Mouse (Mus musculus) liver, embryonic 15.5 days (tissue): Measurements from ENCODE around the gene Xpc. TPM values are rescaled to one million over a fixed set of nuclear protein-coding genes. Genes with fewer than 3 reads are reported as not detected.

Source experiments
- ATAC-seq: fragments of 200-750 bp; cut with Nextera tagmentation; 2 replicates; pipeline ENCODE4 v1.8.0; 2017; ENCODE audit warnings: moderate number of reproducible peaks, mild to moderate bottlenecking, moderate library complexity; ENCODE audit not compliant: insufficient read depth
- H3K27ac ChIP-seq: fragments of 300-500 bp; sonication (generic); replicated peaks from 2 replicates; pipeline ENCODE4 v1.5.1; 2015; ENCODE audit warnings: mild to moderate bottlenecking, inconsistent platforms
- H3K27me3 ChIP-seq: fragments of 300-500 bp; sonication (generic); 2 replicates; pipeline ENCODE4 v1.6.1; 2015; ENCODE audit warnings: mild to moderate bottlenecking, inconsistent platforms
- H3K36me3 ChIP-seq: fragments of 300-500 bp; sonication (generic); replicated peaks from 2 replicates; pipeline ENCODE4 v1.6.1; 2015; ENCODE audit warnings: moderate library complexity, mild to moderate bottlenecking, inconsistent platforms
- H3K4me1 ChIP-seq: fragments of 300-500 bp; sonication (generic); replicated peaks from 2 replicates; pipeline ENCODE4 v1.6.1; 2015; ENCODE audit warnings: inconsistent platforms
- H3K4me2 ChIP-seq: fragments of 300-500 bp; sonication (generic); 2 replicates; pipeline ENCODE4 v1.6.1; 2015; ENCODE audit warnings: moderate library complexity, mild to moderate bottlenecking, inconsistent platforms
- H3K4me3 ChIP-seq: fragments of 300-500 bp; sonication (generic); replicated peaks from 2 replicates; pipeline ENCODE4 v1.5.1; 2015; ENCODE audit warnings: mild to moderate bottlenecking, inconsistent platforms
- H3K9ac ChIP-seq: fragments of 300-500 bp; sonication (generic); 2 replicates; pipeline ENCODE4 v1.6.1; 2015; ENCODE audit warnings: moderate library complexity, mild to moderate bottlenecking, inconsistent platforms
- H3K9me3 ChIP-seq: fragments of 300-500 bp; sonication (generic); replicated peaks from 2 replicates; pipeline ENCODE4 v1.6.1; 2016; ENCODE audit warnings: inconsistent platforms
- WGBS: fragments of 180-500 bp; shearing (Covaris S2); methylation state at CpG from one replicate; pipeline ENCODE4 v1.1.7; 2015; ENCODE audit warnings: mixed read lengths; ENCODE audit not compliant: insufficient replicate concordance; 5-methylcytosine and 5-hydroxymethylcytosine counted together
- polyA plus RNA-seq: library from polyadenylated mRNA; unstranded; fragments of >200 nt; fragmentation: Nextera tagmentation; extraction: Ambion mirVana; gene quantifications from 2 replicates; pipeline ENCODE4 v1.2.1, GENCODE M21; 2015

Xpc gene
- polyA plus RNA-seq, 1 experiment from 2014 or later = 5.1 TPM

- Histone ChIP-seq H3K4me1 (no peaks in the 10 kb centered on the region; the same call in 1 of the 2 replicates), H3K9ac (no peak overlapping the region), H3K27me3 (no peaks in the 10 kb centered on the region), H3K36me3 (peaks cover 25% of the 10 kb centered on the region), H3K27ac (no peak overlapping the region), H3K4me2 (no peak overlapping the region), H3K9me3 (no peaks in the 10 kb centered on the region), H3K4me3 (no peak overlapping the region)
- no peak for ATAC-seq
- 52% methylated on average over 10 of the region's 10 CpGs for WGBS
Observed at GRCm38 (mm10) chr6:91493053-91493452, 22.6 kb downstream of the Xpc start.

DNA sequence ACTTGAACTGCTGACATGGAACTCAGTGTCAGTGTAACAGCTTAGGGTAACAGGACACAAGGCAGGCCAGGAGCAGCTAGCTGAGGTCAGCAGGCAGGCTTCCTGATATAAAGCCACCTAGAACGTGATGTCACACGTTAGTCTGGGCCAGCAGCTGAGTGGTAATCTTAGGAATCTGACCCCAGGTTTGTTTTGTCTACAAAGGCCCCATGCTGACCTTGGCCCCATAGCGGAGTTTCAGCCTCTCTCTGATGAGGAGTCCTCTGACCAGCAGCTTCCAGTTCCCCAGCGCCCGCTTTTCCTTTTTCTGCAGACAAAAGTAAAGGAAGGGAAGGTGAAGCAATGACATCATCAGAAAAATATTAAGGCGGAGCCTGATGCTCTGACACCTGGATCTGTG lies 24.7 kb downstream of the Xpc start:
- Histone ChIP-seq H3K9me3 (no peaks in the 10 kb centered on the region), H3K4me3 (no peak overlapping the region), H3K27ac (no peak overlapping the region), H3K36me3 (peaks cover 31% of the 10 kb centered on the region), H3K4me1 (no peaks in the 10 kb centered on the region; the same call in 1 of the 2 replicates), H3K9ac (no peak overlapping the region), H3K27me3 (no peaks in the 10 kb centered on the region), H3K4me2 (no peak overlapping the region)
- WGBS = 63% methylated on average over 6 of the region's 6 CpGs
- no peak for ATAC-seq

DNA sequence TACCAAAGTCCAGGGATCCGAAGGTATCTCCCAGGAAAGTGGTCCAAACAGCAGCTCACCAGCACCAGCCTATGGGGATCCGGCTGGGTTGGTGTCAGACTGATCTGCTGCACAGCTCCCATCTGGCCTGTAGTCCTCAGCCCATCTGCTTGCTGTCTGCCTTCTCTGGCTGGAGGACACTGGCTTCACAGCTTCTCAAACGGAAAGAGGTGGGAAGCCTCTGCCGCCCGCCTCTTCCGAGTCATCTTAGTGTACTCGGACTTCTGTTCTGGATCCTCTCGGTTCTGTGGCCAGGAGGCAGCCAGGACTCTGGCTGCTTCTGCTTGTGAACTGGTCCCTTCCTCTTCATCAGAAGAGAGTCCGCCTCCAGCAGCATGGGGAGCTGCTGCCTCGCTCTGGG lies 25.8 kb downstream of the Xpc start:
- H3K4me2 ChIP-seq = no peak overlapping the region
- ATAC-seq = no peak
- H3K9ac ChIP-seq = no peak overlapping the region
- H3K27ac ChIP-seq = no peak overlapping the region
- no peaks in the 10 kb centered on the region; the same call in 1 of the 2 replicates for H3K4me1 ChIP-seq
- no peak overlapping the region for H3K4me3 ChIP-seq
- peaks cover 35% of the 10 kb centered on the region for H3K36me3 ChIP-seq
- H3K9me3 ChIP-seq = no peaks in the 10 kb centered on the region
- WGBS = 66% methylated on average over 10 of the region's 10 CpGs
- H3K27me3 ChIP-seq = no peaks in the 10 kb centered on the region

DNA sequence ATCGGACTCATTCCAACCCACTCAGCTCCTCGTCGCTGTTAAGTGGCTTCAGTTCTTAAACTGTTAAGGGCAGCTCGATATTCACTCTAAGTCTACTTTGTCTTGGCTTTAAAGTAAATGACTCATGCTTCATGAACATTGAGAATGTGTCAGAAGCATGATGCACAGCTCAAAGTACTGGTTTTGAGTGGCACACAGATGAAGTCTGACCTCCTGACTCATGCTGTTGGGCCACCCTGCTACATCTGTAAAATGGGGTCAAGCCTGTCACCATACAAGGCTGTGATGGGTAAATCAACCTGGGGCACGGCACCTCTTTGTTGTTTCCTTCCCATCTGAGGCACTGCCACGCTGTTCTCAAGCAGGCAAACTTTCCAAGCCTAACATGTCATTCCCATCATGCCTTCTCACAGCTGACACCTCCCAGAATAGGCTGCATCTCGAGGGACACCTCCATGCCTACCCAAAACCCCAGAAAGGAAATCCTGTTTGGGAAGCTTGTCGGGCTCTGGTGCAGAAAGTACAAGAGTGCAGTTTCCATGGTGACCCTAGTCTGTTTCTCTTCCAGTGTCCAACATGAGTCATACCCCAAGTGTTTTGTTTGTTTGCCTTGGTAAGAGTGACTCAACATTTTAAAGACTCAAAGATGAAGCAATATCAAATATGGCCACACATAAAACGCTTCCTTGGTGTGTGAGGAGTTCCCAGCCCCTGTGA lies 27.0 kb downstream of the Xpc start:
- WGBS = 59% methylated on average over 9 of the region's 9 CpGs
- Histone ChIP-seq H3K4me2 (no peak overlapping the region), H3K9me3 (no peaks in the 10 kb centered on the region), H3K4me3 (no peak overlapping the region), H3K27ac (no peak overlapping the region), H3K27me3 (no peaks in the 10 kb centered on the region), H3K4me1 (no peaks in the 10 kb centered on the region; the same call in 1 of the 2 replicates), H3K36me3 (peaks cover 47% of the 10 kb centered on the region), H3K9ac (no peak overlapping the region)
- ATAC-seq = no peak

DNA sequence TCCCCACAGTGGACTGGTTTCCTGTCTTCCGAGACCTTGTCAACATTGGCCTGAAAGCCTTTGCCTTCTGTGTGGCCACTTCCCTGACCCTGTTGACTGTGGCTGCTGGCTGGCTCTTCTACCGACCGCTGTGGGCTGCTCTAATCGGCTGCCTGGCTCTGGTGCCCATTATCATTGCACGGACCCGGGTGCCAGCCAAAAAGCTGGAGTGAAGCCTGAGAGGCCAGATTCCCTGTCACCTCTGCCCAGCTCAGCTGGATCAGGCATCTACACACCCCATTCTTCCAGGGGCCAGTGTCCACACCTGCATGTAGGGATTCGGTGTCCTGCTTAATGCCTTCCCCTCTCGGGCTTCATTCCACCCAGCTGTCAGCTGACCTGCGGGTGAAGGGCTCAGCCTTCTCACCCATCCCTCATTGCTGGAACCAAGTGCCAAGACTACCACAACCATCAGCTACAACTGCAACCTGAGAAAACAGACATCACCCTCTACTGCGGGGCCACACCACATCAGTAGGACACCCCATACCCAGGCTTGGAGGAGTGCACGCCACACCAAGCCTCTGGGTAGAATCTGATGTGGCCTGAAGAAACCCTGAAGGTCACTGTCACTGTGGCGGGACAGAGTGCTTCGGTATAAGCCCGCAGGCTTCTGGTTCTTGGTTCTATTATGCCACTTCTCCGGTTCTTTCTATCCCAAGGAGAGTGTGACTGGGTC lies 28.8 kb downstream of the Xpc start:
- Histone ChIP-seq H3K27ac (no peak overlapping the region), H3K9ac (no peak overlapping the region), H3K4me3 (no peak overlapping the region), H3K4me1 (no peaks in the 10 kb centered on the region; the same call in 1 of the 2 replicates), H3K36me3 (peaks cover 62% of the 10 kb centered on the region), H3K9me3 (no peaks in the 10 kb centered on the region), H3K27me3 (no peaks in the 10 kb centered on the region), H3K4me2 (no peak overlapping the region)
- no peak for ATAC-seq
- 79% methylated on average over 15 of the region's 15 CpGs for WGBS

DNA sequence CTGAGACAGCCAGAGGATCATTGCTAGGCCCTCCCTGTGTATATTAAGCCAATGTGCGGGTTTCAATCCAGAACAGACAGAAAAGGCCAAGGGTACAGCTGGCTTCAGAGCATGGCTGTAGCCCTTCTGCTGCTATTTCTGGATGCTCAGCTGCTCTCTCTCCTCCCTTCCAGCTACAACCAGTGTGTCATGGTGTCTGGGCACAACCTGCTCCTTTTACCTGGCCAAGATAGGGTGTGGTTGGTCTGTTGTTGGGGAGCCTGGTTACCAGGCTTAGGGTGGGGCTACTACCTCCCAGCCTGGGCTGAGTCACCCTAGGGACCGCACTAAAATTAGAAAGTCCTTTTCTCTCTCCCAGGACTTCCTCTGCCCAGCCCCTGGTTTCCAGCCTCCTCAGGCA lies 32.3 kb downstream of the Xpc start:
- Histone ChIP-seq H3K9me3 (no peaks in the 10 kb centered on the region), H3K27ac (no peak overlapping the region), H3K4me3 (no peak overlapping the region), H3K36me3 (peaks cover 93% of the 10 kb centered on the region), H3K4me1 (no peaks in the 10 kb centered on the region), H3K9ac (no peak overlapping the region), H3K4me2 (no peak overlapping the region), H3K27me3 (no peaks in the 10 kb centered on the region)
- ATAC-seq = no peak
- whole genome bisulfite sequencing = 68% methylated on average over 2 of the region's 2 CpGs

GRCm38 (mm10) chr6:91476541-91476940 lies 39.1 kb downstream of the Xpc start:
- no peaks in the 10 kb centered on the region for H3K9me3 ChIP-seq
- no peak overlapping the region for H3K4me2 ChIP-seq
- no peak overlapping the region for H3K9ac ChIP-seq
- no peaks in the 10 kb centered on the region for H3K27me3 ChIP-seq
- ATAC-seq = no peak
- H3K27ac ChIP-seq = no peak overlapping the region
- H3K4me1 ChIP-seq = peaks cover 29% of the 10 kb centered on the region
- no peak overlapping the region for H3K4me3 ChIP-seq
- WGBS = 76% methylated on average over 2 of the region's 2 CpGs
- H3K36me3 ChIP-seq = peaks cover 53% of the 10 kb centered on the region

DNA sequence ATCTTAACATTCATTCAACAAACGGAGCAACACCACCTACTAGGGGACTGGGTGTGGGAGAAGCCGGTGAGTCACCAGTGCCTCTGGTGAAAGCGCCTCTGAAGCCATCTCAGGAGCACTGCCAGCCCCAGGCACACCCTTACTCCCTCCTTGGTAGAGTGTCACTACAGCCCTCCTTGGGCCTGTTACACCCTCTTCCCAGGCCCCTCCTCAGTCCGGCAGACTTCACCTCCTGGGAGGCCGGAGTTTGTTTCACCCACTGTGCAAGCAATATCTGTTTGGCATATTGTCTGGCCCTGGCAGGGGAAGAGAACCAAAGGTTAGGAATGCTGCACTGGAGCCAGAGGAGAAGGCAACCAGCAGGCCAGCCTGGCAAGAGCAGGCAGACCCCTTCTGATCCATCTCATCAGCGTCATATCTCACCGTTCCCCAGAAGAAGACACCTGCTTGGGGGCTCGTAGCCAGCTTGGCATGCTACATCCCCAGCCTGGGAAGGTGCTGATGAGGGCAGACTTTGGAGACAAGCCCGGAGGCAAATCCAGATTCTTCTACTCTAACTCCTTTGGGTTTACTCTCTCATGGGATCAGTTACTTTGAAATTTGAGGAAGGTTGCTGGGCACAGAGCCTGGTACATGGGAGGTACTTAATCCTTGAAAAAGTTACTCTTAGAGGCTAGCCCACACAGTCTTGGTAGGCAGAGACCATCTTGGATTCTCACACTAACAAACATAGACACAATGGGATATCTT lies 41.1 kb downstream of the Xpc start:
- H3K27me3 ChIP-seq = no peaks in the 10 kb centered on the region
- H3K36me3 ChIP-seq = peaks cover 38% of the 10 kb centered on the region
- H3K9ac ChIP-seq = peak overlapping the region; percentile 78
- ATAC-seq = no peak
- H3K9me3 ChIP-seq = no peaks in the 10 kb centered on the region
- peak overlapping the region; percentile 72 for H3K4me3 ChIP-seq
- H3K4me1 ChIP-seq = peaks cover 37% of the 10 kb centered on the region
- 0 out of 2 replicates have a peak overlapping the region, but pooled peaks have one; percentile 17 for H3K27ac ChIP-seq
- WGBS = 61% methylated on average over 9 of the region's 9 CpGs
- H3K4me2 ChIP-seq = peak overlapping the region; percentile 87

DNA sequence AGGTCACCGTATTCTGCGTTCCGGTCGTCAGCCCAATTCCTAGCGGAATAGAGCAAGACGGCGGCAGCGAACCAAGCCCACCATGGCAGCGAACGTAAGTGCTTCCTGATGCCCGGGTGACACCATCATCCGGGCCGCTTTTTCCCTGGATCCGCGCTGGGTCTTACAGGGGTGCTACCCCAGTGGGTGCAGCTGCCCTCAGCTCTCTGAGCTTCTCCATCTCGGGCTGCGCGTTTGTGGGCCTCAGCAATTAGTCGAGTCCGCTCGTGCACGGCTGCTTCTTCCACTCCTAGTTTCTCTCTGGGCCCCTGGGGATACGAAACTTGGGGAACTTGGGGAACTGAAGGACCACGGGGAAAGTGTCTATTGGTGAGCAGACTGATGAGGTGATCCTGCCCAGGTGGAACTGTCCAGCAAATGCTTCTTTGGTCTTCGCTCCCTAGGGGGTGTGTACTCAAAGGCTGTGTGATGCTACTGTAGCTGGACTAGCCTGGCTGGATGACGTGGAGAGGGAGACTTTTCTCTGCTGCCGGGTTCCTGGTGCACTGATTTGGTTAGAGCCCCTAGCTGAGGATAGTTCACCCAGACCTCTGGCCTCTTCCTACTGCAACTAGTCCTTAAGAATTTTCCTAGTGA lies 41.8 kb downstream of the Xpc start:
- Histone ChIP-seq H3K27ac (peak overlapping the region; percentile 78), H3K4me2 (peak overlapping the region; percentile 87), H3K4me3 (peak overlapping the region; percentile 72), H3K27me3 (no peaks in the 10 kb centered on the region), H3K9ac (peak overlapping the region; percentile 78), H3K4me1 (peaks cover 37% of the 10 kb centered on the region), H3K36me3 (peaks cover 38% of the 10 kb centered on the region), H3K9me3 (no peaks in the 10 kb centered on the region)
- peak; percentile 10 for ATAC-seq
- WGBS = under 1% methylated on average over 27 of the region's 27 CpGs

- Histone ChIP-seq H3K9me3 (no peaks in the 10 kb centered on the region), H3K36me3 (peaks cover 37% of the 10 kb centered on the region), H3K27me3 (no peaks in the 10 kb centered on the region), H3K4me3 (peak within 1 kb of the TSS; percentile 72), H3K9ac (peak within 1 kb of the TSS; percentile 78), H3K4me2 (peak within 1 kb of the TSS; percentile 87), H3K27ac (peak within 1 kb of the TSS; percentile 78), H3K4me1 (peaks cover 40% of the 10 kb centered on the region)
- peak; percentile 98 for ATAC-seq
- WGBS = under 1% methylated on average over 74 of the region's 74 CpGs
Observed at GRCm38 (mm10) chr6:91472868-91473804, 42.6 kb downstream of the Xpc start, which contains the start of the genes Chchd4 and Tmem43. Gene Chchd4 (minus strand): TSS chr6:91473546. Gene Tmem43 (plus strand): TSS chr6:91473703.
